19 mouse cellular contexts compared by ENCODE assay signal in the genomic region with DNA sequence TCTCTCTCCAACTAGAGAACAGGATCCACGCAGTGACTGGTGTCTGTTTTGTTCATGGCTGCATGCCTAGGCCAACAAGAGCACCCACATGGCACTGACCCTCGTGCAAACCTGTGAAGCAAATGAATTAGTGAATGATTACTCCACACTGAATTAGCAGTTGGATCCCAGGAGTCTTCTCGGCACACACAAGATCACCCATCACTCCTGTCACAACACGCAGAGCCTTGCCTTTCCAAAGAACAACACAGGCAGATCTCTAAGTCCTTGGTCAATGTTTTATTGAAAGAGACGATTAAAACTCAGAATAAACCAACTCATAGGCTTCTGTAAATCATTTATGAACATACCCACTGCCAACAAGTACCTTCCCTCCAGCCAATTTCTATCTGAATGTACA. TPM values are rescaled to one million over a fixed set of nuclear protein-coding genes. Genes with fewer than 3 reads are reported as not detected.
"Had no signal": no experiment of that assay in that cellular context is flagged by ENCODE, and none has a peak within 500 bp of the region (broad histone marks: within the 10 kb centered on the region; RNA-seq: fewer than 3 reads in every experiment).

No protein-coding gene starts in this region.

- H3K36me3 ChIP-seq: intestine, embryonic 15.5 days; limb, embryonic 12.5 days; limb, embryonic 15.5 days; liver, embryonic 13.5 days had no signal

- DNase-seq: left cerebral cortex, postnatal 4 days; liver, embryonic 13.5 days; lung, adult 2 months; lung, postnatal 14 days; lung, postnatal 4 days; midbrain, embryonic 14.5 days; right cerebral cortex, adult 18-20 months; right cerebral cortex, postnatal 14 days; right cerebral cortex, postnatal 4 days; thymus, postnatal 25 days had no signal

- H3K27me3 ChIP-seq: intestine, embryonic 15.5 days; limb, embryonic 12.5 days; limb, embryonic 15.5 days; liver, embryonic 13.5 days had no signal

- ATAC-seq: intestine, embryonic 15.5 days had no signal

- H3K4me3 ChIP-seq: intestine, embryonic 15.5 days; limb, embryonic 12.5 days; limb, embryonic 15.5 days; liver, embryonic 13.5 days had no signal

- H3K4me1 ChIP-seq: intestine, embryonic 15.5 days; limb, embryonic 12.5 days; limb, embryonic 15.5 days; liver, embryonic 13.5 days had no signal

- H3K9me3 ChIP-seq: intestine, embryonic 15.5 days; limb, embryonic 15.5 days; liver, embryonic 13.5 days had no signal

- H3K4me2 ChIP-seq: intestine, embryonic 15.5 days; limb, embryonic 12.5 days; limb, embryonic 15.5 days; liver, embryonic 13.5 days; midbrain, embryonic 11.5 days had no signal

- H3K9ac ChIP-seq: intestine, embryonic 15.5 days; limb, embryonic 12.5 days; limb, embryonic 15.5 days; liver, embryonic 13.5 days had no signal

- H3K27ac ChIP-seq: intestine, embryonic 15.5 days; limb, embryonic 12.5 days; limb, embryonic 15.5 days; liver, embryonic 13.5 days had no signal

RNA-seq across cellular contexts. Expression of a gene that starts 39.7 kb away (rescaled TPM):
- polyA plus RNA-seq: intestine, embryonic 15.5 days; liver, embryonic 13.5 days; liver, embryonic 16.5 days; midbrain, embryonic 14.5 days; midbrain, postnatal 0 days; neural tube, embryonic 11.5 days; neural tube, embryonic 14.5 days; stomach, embryonic 14.5 days had no signal
